Mouse (Mus musculus) hindbrain, embryonic 13.5 days (tissue): ENCODE measurements around the gene Nxph4. TPM values are rescaled to one million over a fixed set of nuclear protein-coding genes. Genes with fewer than 3 reads are reported as not detected.

ENCODE experiments used
- ATAC-seq: fragments of 200-750 bp; cut with Nextera tagmentation; 2 replicates; pipeline ENCODE4 v1.8.0; 2017; ENCODE audit warnings: moderate TSS enrichment; ENCODE audit not compliant: low FRiP score
- H3K27ac ChIP-seq: fragments of 300-500 bp; sonication (generic); 2 replicates; pipeline ENCODE4 v1.5.1; 2015; ENCODE audit warnings: inconsistent platforms, mild to moderate bottlenecking, moderate library complexity
- H3K27me3 ChIP-seq: fragments of 300-500 bp; sonication (generic); 2 replicates; pipeline ENCODE4 v1.6.1; 2015; ENCODE audit warnings: mild to moderate bottlenecking, inconsistent platforms
- H3K36me3 ChIP-seq: fragments of 300-500 bp; sonication (generic); 2 replicates; pipeline ENCODE4 v1.6.1; 2015; ENCODE audit warnings: mild to moderate bottlenecking, inconsistent platforms
- H3K4me1 ChIP-seq: fragments of 300-500 bp; sonication (generic); replicated peaks from 2 replicates; pipeline ENCODE4 v1.6.1; 2015; ENCODE audit warnings: inconsistent platforms
- H3K4me2 ChIP-seq: fragments of 300-500 bp; sonication (generic); 2 replicates; pipeline ENCODE4 v1.6.1; 2015; ENCODE audit warnings: inconsistent platforms, mild to moderate bottlenecking, moderate library complexity
- H3K4me3 ChIP-seq: fragments of 300-500 bp; sonication (generic); 2 replicates; pipeline ENCODE4 v1.5.1; 2015; ENCODE audit warnings: mild to moderate bottlenecking, inconsistent platforms
- H3K9ac ChIP-seq: fragments of 300-500 bp; sonication (generic); 2 replicates; pipeline ENCODE4 v1.6.1; 2015; ENCODE audit warnings: mild to moderate bottlenecking, inconsistent platforms
- H3K9me3 ChIP-seq: fragments of 300-500 bp; sonication (generic); 2 replicates; pipeline ENCODE4 v1.6.1; 2016; ENCODE audit warnings: inconsistent platforms
- WGBS: fragments of 180-500 bp; shearing (Covaris S2); methylation state at CpG from one replicate; pipeline ENCODE4 v1.1.7; 2015; 5-methylcytosine and 5-hydroxymethylcytosine counted together
- polyA plus RNA-seq: library from polyadenylated mRNA; unstranded; fragments of >200 nt; fragmentation: Nextera tagmentation; extraction: Ambion mirVana; gene quantifications from 2 replicates; pipeline ENCODE4 v1.2.1, GENCODE M21; 2015

The Nxph4 gene
- polyA plus RNA-seq, 1 experiment from 2014 or later: 176 TPM

DNA sequence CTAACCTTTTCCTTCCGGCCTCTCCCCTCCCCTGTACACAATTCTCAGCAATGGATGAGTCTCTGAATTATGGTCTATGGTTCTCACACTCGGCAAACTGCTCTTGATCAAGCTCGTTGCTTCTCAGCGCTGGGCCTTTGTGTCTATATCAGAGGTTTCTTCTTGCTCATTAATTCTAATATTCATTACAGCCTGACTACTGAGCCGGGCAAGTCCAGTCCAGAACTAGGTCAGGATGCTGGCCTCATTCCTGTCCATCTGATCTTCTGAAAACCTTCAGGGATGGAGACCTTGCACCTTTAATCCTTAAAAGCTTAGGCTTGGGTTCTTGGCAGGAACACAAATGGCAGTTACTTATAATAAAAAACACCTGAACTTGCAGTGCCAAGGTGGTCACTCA lies 34.8 kb downstream of the Nxph4 start:
- no peak overlapping the region for H3K9ac ChIP-seq
- no peaks in the 10 kb centered on the region for H3K9me3 ChIP-seq
- ATAC-seq: no peak
- H3K27me3 ChIP-seq: no peaks in the 10 kb centered on the region
- no peak overlapping the region for H3K27ac ChIP-seq
- H3K4me2 ChIP-seq: no peak overlapping the region
- peaks cover 74% of the 10 kb centered on the region for H3K36me3 ChIP-seq
- WGBS: 78% methylated on average over 5 of the region's 5 CpGs
- H3K4me3 ChIP-seq: no peak overlapping the region
- no peaks in the 10 kb centered on the region for H3K4me1 ChIP-seq

- H3K4me3 ChIP-seq: no peak overlapping the region
- 97% methylated on average over 3 of the region's 3 CpGs for WGBS
- H3K36me3 ChIP-seq: peaks cover 91% of the 10 kb centered on the region
- H3K27ac ChIP-seq: no peak overlapping the region
- H3K27me3 ChIP-seq: no peaks in the 10 kb centered on the region
- peaks cover 6% of the 10 kb centered on the region for H3K4me1 ChIP-seq
- no peak overlapping the region for H3K9ac ChIP-seq
- no peaks in the 10 kb centered on the region for H3K9me3 ChIP-seq
- no peak overlapping the region for H3K4me2 ChIP-seq
- no peak for ATAC-seq
Observed at GRCm38 (mm10) chr10:127496156-127496555, 38.2 kb downstream of the Nxph4 start.

DNA sequence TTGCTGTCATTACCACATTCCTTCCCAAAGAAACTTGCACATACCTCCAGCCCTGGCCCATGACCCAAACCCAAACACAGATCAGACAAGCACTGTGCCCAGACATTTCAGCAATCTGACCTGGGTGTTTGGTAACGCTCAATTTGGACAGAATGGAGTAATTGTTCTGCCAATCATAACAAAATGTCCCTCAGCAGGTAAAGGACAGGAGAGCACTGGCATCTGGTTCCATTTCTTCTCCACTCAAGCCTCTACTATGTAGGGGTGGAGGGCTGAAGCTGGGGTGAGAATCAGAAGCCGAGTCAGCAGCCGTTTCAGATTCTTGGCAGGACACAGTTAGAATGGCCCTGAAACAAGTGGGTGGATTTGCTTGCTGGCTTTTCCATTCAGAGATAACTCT lies 42.2 kb downstream of the Nxph4 start:
- H3K4me2 ChIP-seq: no peak overlapping the region
- peaks cover 77% of the 10 kb centered on the region for H3K36me3 ChIP-seq
- 85% methylated on average over 3 of the region's 3 CpGs for WGBS
- no peak overlapping the region for H3K9ac ChIP-seq
- H3K27me3 ChIP-seq: no peaks in the 10 kb centered on the region
- no peak for ATAC-seq
- peaks cover 43% of the 10 kb centered on the region for H3K4me1 ChIP-seq
- no peaks in the 10 kb centered on the region for H3K9me3 ChIP-seq
- 0 out of 2 replicates have a peak overlapping the region, but pooled peaks have one; percentile 81 for H3K27ac ChIP-seq
- H3K4me3 ChIP-seq: no peak overlapping the region

- 56% methylated on average over 8 of the region's 8 CpGs for WGBS
- peaks cover 72% of the 10 kb centered on the region for H3K36me3 ChIP-seq
- no peaks in the 10 kb centered on the region for H3K9me3 ChIP-seq
- peak overlapping the region; percentile 14; the same call in 1 of the 2 replicates for H3K9ac ChIP-seq
- no peak overlapping the region for H3K4me3 ChIP-seq
- ATAC-seq: peak; percentile 18
- H3K4me2 ChIP-seq: no peak overlapping the region
- peaks cover 43% of the 10 kb centered on the region for H3K4me1 ChIP-seq
- peak overlapping the region; percentile 81 for H3K27ac ChIP-seq
- no peaks in the 10 kb centered on the region for H3K27me3 ChIP-seq
Observed at GRCm38 (mm10) chr10:127491128-127491512, 43.2 kb downstream of the Nxph4 start.

DNA sequence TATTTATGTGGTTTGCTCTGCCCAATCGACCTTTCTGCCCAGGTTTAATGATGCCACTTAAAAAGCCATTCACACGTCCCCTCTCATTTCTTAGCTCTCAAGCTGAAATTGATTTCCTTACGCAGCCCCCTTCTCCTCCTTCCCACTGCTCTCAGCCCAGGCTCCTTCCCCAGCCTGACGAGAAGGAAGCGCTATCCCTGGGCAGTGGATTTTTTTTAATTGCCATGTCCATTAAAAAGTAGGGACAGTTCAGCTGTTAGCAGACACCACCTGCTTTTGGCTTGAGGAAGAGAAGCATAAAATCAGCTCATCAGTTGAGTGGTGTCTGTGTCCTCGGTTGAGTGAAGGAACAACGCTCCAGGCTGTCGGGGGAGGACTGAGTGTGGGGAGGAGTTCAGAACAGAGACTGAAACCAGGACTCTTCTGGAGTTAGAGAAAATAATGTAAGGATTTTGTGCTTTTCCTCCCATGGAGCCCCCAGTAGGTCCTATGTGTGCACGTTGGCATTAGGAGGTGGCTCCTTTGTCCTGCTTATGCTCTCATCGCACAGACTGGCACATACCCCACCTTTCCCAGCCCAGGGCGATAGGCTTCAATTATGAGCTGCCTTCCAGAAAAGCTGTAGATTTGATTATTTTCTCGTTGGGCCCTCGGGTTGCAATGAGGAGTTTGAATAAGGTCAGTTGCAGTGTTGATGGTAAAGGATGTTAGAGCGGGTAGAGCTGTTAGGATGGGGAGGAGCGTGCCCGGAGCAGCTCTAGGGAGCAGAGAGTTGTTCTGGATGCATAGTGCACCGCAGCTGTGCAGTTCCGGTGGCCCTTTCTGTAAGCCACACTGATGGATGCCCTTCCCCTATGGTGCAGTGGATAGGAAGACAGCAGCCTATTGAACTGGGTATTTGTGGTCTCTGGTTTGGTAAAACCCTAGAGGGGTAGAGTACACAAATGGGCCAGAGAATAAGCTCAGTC lies 43.9 kb downstream of the Nxph4 start:
- Histone ChIP-seq H3K9me3 (no peaks in the 10 kb centered on the region), H3K4me3 (no peak overlapping the region), H3K36me3 (peaks cover 71% of the 10 kb centered on the region), H3K4me2 (no peak overlapping the region), H3K27ac (peak overlapping the region; percentile 81), H3K9ac (peak overlapping the region; percentile 14; the same call in 1 of the 2 replicates), H3K27me3 (no peaks in the 10 kb centered on the region), H3K4me1 (peaks cover 43% of the 10 kb centered on the region)
- WGBS: 57% methylated on average over 18 of the region's 18 CpGs
- ATAC-seq: peak; percentile 58

DNA sequence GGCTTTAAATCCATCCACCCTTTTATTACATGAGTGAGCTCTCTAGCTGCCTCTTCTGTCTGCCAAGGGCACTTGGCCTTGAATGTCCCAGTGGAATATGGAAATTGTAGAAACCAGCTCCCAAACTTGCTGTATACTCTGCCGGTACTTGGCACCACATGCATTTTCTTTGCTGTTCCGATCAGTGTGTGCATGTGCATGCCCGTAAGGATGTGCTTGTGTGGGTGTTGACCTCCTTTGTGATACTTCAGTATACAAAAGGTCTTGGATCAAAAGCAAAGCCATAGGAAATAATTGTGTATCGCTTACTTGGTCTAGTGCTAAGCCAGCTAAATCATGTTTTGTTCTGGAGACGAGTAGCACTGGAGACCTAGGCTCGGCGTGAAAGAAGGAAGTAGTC lies 45.5 kb downstream of the Nxph4 start:
- H3K9me3 ChIP-seq: no peaks in the 10 kb centered on the region
- no peak overlapping the region for H3K4me3 ChIP-seq
- H3K9ac ChIP-seq: no peak overlapping the region
- peaks cover 71% of the 10 kb centered on the region for H3K36me3 ChIP-seq
- H3K4me1 ChIP-seq: peaks cover 43% of the 10 kb centered on the region
- no peak overlapping the region for H3K4me2 ChIP-seq
- no peaks in the 10 kb centered on the region for H3K27me3 ChIP-seq
- WGBS: 87% methylated on average over 7 of the region's 7 CpGs
- peak overlapping the region; percentile 81; the same call in 1 of the 2 replicates for H3K27ac ChIP-seq
- ATAC-seq: no peak

GRCm38 (mm10) chr10:127485235-127485634 lies 49.1 kb downstream of the Nxph4 start:
- Histone ChIP-seq H3K4me1 (peaks cover 28% of the 10 kb centered on the region), H3K36me3 (peaks cover 79% of the 10 kb centered on the region), H3K4me3 (no peak overlapping the region), H3K9me3 (no peaks in the 10 kb centered on the region), H3K27ac (no peak overlapping the region), H3K27me3 (no peaks in the 10 kb centered on the region), H3K4me2 (no peak overlapping the region), H3K9ac (no peak overlapping the region)
- WGBS: 94% methylated on average over 10 of the region's 10 CpGs
- no peak for ATAC-seq

GRCm38 (mm10) chr10:127480833-127481813 lies 53.2 kb downstream of the Nxph4 start:
- no peak for ATAC-seq
- Histone ChIP-seq H3K9me3 (no peaks in the 10 kb centered on the region), H3K9ac (no peak overlapping the region), H3K36me3 (peaks cover 73% of the 10 kb centered on the region), H3K4me3 (no peak overlapping the region), H3K4me1 (no peaks in the 10 kb centered on the region), H3K27me3 (no peaks in the 10 kb centered on the region), H3K4me2 (no peak overlapping the region), H3K27ac (0 out of 2 replicates have a peak overlapping the region, but pooled peaks have one; percentile 18)
- 83% methylated on average over 19 of the region's 19 CpGs for WGBS

- 95% methylated on average over 4 of the region's 4 CpGs for WGBS
- Histone ChIP-seq H3K36me3 (peaks cover 73% of the 10 kb centered on the region), H3K4me3 (no peak overlapping the region), H3K9me3 (no peaks in the 10 kb centered on the region), H3K4me2 (no peak overlapping the region), H3K9ac (no peak overlapping the region), H3K4me1 (no peaks in the 10 kb centered on the region), H3K27ac (no peak overlapping the region), H3K27me3 (no peaks in the 10 kb centered on the region)
- no peak for ATAC-seq
Observed at GRCm38 (mm10) chr10:127479131-127479530, 55.2 kb downstream of the Nxph4 start.

DNA sequence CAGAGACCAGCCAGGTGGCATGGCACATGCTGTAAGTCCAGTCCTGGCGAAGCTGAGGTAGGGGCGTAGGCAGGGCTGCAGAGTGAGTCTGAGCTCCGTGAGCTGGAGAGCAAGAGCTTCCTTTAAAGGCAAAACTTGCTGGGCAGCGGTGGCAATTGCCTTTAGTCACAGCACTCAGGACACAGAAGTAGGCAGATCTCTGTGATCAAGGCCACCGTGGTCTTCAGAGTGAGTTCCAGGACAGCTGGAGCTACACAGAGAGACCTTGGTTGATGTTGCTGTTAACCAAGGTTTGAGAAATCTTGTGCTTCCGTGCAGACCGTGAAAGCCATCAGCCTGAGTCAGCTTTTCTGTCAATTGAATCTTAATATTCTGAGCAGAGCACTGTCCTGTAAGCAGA lies 57.1 kb downstream of the Nxph4 start:
- 81% methylated on average over 7 of the region's 7 CpGs for WGBS
- Histone ChIP-seq H3K4me1 (no peaks in the 10 kb centered on the region), H3K9ac (no peak overlapping the region), H3K27ac (no peak overlapping the region), H3K9me3 (no peaks in the 10 kb centered on the region), H3K4me3 (no peak overlapping the region), H3K36me3 (peaks cover 70% of the 10 kb centered on the region), H3K4me2 (no peak overlapping the region), H3K27me3 (no peaks in the 10 kb centered on the region)
- ATAC-seq: no peak

- no peak overlapping the region for H3K4me3 ChIP-seq
- H3K27ac ChIP-seq: no peak overlapping the region
- H3K9ac ChIP-seq: no peak overlapping the region
- no peaks in the 10 kb centered on the region for H3K9me3 ChIP-seq
- H3K4me2 ChIP-seq: no peak overlapping the region
- no peak for ATAC-seq
- peaks cover 69% of the 10 kb centered on the region for H3K36me3 ChIP-seq
- WGBS: 79% methylated on average over 3 of the region's 3 CpGs
- no peaks in the 10 kb centered on the region for H3K4me1 ChIP-seq
- no peaks in the 10 kb centered on the region for H3K27me3 ChIP-seq
Observed at GRCm38 (mm10) chr10:127476541-127476940, 57.8 kb downstream of the Nxph4 start.
